ENCODE assay signal across 8 mouse cellular contexts in the genomic region with DNA sequence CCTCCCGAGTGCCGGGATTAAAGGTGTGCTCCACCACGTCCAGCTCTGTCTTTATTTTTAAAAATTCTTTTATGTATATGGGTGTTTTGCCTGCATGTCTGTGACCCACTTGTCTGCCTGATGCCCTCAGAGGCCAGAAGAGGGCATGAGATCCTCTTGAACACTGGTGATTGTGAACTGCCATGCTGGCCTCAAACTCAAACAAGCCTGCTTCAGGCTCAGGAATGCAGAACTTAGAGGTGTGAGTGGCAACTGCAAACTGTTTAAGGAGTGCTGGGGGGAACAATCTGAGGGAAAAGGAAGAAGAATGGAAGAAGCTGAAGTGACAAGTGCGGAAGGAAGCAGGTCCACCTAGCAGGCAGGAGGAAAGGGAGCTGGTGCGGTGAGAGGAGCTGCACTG. TPM values are rescaled to one million over a fixed set of nuclear protein-coding genes. Genes with fewer than 3 reads are reported as not detected.
DNase-seq lines count a peak whose midpoint lies in the region; ATAC-seq and TF ChIP-seq lines count a peak whose summit lies in the region.

No protein-coding gene starts in this region.

- dilution Hi-C loops in CH12.LX (cut with MboI; ENCODE audit: extremely low pct_ligation_motif_present, extremely low pct_unique_long_range_greater_than_20kb, low sequenced_read_pairs): no loop called here

- H3K4me3 ChIP-seq in CH12.LX (replicated peaks in 1 of 3; ENCODE audit: low read depth in 2 of 3, low read length in 2 of 3, poor library complexity in 1 of 3): peak overlapping the region in 1 of 3 experiments; percentile 3
- no peak overlapping the region for H3K4me3 ChIP-seq in lung, postnatal 0 days (ENCODE audit: low read depth, low read length)

- no peak for TF ChIP-seq POLR2A in CH12.LX (IDR thresholded peaks at IDR 0.05; ENCODE audit: low read depth, low read length)

- in situ Hi-C loops in CH12.LX (cut with MboI; ENCODE audit: low pct_ligation_motif_present, low pct_unique_long_range_greater_than_20kb, low sequenced_read_pairs): loop anchor here (5.0 to 25.0 kb wide), 3 partner anchors 39 to 424 kb away; partner anchors contain the start of genes Ccdc92, Rilpl1, Rilpl2 and Zfp664

- H3K79me2 ChIP-seq in CH12.LX (replicated peaks; ENCODE audit: control insufficient read depth, extremely low read depth, insufficient read depth, poor library complexity, severe bottlenecking): peaks cover 24% of the 10 kb centered on the region

- peaks cover 13 to 34% of the 10 kb centered on the region in 2 experiments for H3K4me1 ChIP-seq in CH12.LX (ENCODE audit: control insufficient read depth in 1 of 2, insufficient read depth in 2 of 2)
- H3K4me1 ChIP-seq in lung, postnatal 0 days (ENCODE audit: insufficient read depth, low read depth, low read length): no peaks in the 10 kb centered on the region; the same call in 1 of the 2 replicates

- peak overlapping the region; percentile 97 for H3K4me2 ChIP-seq in CH12.LX (ENCODE audit: insufficient read depth, low read depth, poor library complexity, severe bottlenecking)
- H3K4me2 ChIP-seq in lung, postnatal 0 days (replicated peaks; ENCODE audit: low read depth, low read length): no peak overlapping the region

- no peaks in the 10 kb centered on the region for H3K9me3 ChIP-seq in CH12.LX (replicated peaks; ENCODE audit: low read length)
- H3K9me3 ChIP-seq in lung, postnatal 0 days (ENCODE audit: low read length): no peaks in the 10 kb centered on the region

- TF ChIP-seq EP300 in CH12.LX (IDR thresholded peaks at IDR 0.05; ENCODE audit: low read length): no peak
- no peak; the same call in 1 of the 2 replicates for TF ChIP-seq EP300 in lung, postnatal 0 days (IDR thresholded peaks at IDR 0.05)

- WGBS in lung, postnatal 0 days: 69% methylated on average over 5 of the region's 5 CpGs

- peak overlapping the region; percentile 83 for H3K9ac ChIP-seq in CH12.LX (ENCODE audit: insufficient read depth, low read depth)
- no peak overlapping the region for H3K9ac ChIP-seq in lung, postnatal 0 days (replicated peaks; ENCODE audit: low read depth)

- peak; percentile 71 for TF ChIP-seq RAD21 in CH12.LX (IDR thresholded peaks at IDR 0.05; ENCODE audit: low read depth, low read length)

- DNase-seq in A20 (ENCODE audit: low read depth, low spot score) (peak; percentile 73), CH12.LX (ENCODE audit: extremely low read depth) (peak; percentile 64)
- peak; percentile 88 for DNase-seq in lung, postnatal 0 days (ENCODE audit: low spot score)
- DNase-seq in right cerebral cortex, postnatal 14 days: no peak
- no peak for DNase-seq in layer of hippocampus, postnatal 14 days (ENCODE audit: low spot score in 2 of 2)
- no peak for DNase-seq in adrenal gland, postnatal 10 days

- peak in 1 of 2 experiments; percentile 74; a peak in 2 of 4 replicates for TF ChIP-seq CTCF in CH12.LX (conservative IDR thresholded peaks at IDR 0.05 in 1 of 2, IDR thresholded peaks at IDR 0.05 in 1 of 2; ENCODE audit: low read depth in 2 of 2, low read length in 2 of 2)
- TF ChIP-seq CTCF in lung, postnatal 0 days (IDR thresholded peaks at IDR 0.05): peak; percentile 67

- H3K36me3 ChIP-seq in CH12.LX (replicated peaks in 1 of 2; ENCODE audit: control insufficient read depth in 1 of 2, insufficient read depth in 1 of 2, low read length in 1 of 2): peaks cover 4 to 12% of the 10 kb centered on the region in 2 experiments
- H3K36me3 ChIP-seq in lung, postnatal 0 days (ENCODE audit: insufficient read depth, low read length): no peaks in the 10 kb centered on the region

- H3K27ac ChIP-seq in CH12.LX (ENCODE audit: insufficient read depth, low read depth): peak overlapping the region; percentile 28; the same call in 1 of the 2 replicates
- peak overlapping the region; percentile 78 for H3K27ac ChIP-seq in lung, postnatal 0 days (ENCODE audit: low read length)

- ATAC-seq in hematopoietic stem cell, adult 5-6 weeks (replicated peaks in 1 of 2; ENCODE audit: insufficient read depth in 1 of 2, low FRiP score in 2 of 2, low TSS enrichment in 1 of 2, low read depth in 1 of 2, poor library complexity in 2 of 2, severe bottlenecking in 2 of 2): peak; percentile 41 to 42
- peak; percentile 27 for ATAC-seq in lung, postnatal 0 days
- ATAC-seq in activated CD4-positive, CD25-positive, alpha-beta regulatory T cell, adult 4 months: no peak

- no peaks in the 10 kb centered on the region for H3K27me3 ChIP-seq in CH12.LX (replicated peaks)
- no peaks in the 10 kb centered on the region for H3K27me3 ChIP-seq in lung, postnatal 0 days (replicated peaks; ENCODE audit: insufficient read depth, low read length)

TF ChIP-seq in CH12.LX, 34 proteins besides CTCF, POLR2A, EP300 and RAD21:
- no peak for TF ChIP-seq NRF1 (IDR thresholded peaks at IDR 0.05; ENCODE audit: low read depth, low read length)
- TF ChIP-seq MXI1 (IDR thresholded peaks at IDR 0.05; ENCODE audit: low read depth, low read length): peak; percentile 35; the same call in 1 of the 2 replicates
- TF ChIP-seq TBP (conservative IDR thresholded peaks at IDR 0.05; ENCODE audit: low read depth, low read length): no peak
- TF ChIP-seq HCFC1 (IDR thresholded peaks at IDR 0.05; ENCODE audit: low read depth, low read length): 0 out of 2 replicates have a peak, but pooled peaks have one; percentile 10
- no peak for TF ChIP-seq MEF2A (IDR thresholded peaks at IDR 0.05; ENCODE audit: borderline replicate concordance, low read depth, low read length)
- no peak for TF ChIP-seq MAX (IDR thresholded peaks at IDR 0.05; ENCODE audit: low read length)
- TF ChIP-seq MYC (IDR thresholded peaks at IDR 0.05; ENCODE audit: low read depth, low read length): peak; percentile 31; the same call in 1 of the 2 replicates
- TF ChIP-seq ZKSCAN1 (IDR thresholded peaks at IDR 0.05; ENCODE audit: borderline replicate concordance, low read depth, low read length): no peak
- no peak for TF ChIP-seq ETS1 (conservative IDR thresholded peaks at IDR 0.05; ENCODE audit: low read depth, low read length)
- TF ChIP-seq POLR2AphosphoS2 (IDR thresholded peaks at IDR 0.05; ENCODE audit: low read depth, low read length): no peak
- TF ChIP-seq UBTF (IDR thresholded peaks at IDR 0.05; ENCODE audit: low read depth, low read length): no peak
- no peak for TF ChIP-seq IRF4 (IDR thresholded peaks at IDR 0.05; ENCODE audit: low read depth, low read length)
- no peak for TF ChIP-seq CHD1 (IDR thresholded peaks at IDR 0.05; ENCODE audit: low read depth, low read length)
- TF ChIP-seq SMC3 (IDR thresholded peaks at IDR 0.05; ENCODE audit: low read depth, low read length): peak; percentile 79
- no peak for TF ChIP-seq SIN3A (IDR thresholded peaks at IDR 0.05; ENCODE audit: low read length)
- TF ChIP-seq ZC3H11A (IDR thresholded peaks at IDR 0.05; ENCODE audit: low read depth, low read length): no peak

RNA-seq across cellular contexts. Expression of gene Kmt5a, which starts 1.5 kb away (rescaled TPM):
- 55.3 and 64.6 TPM in 2 replicates for total RNA-seq in CH12.LX (2012; rRNA removed)
- 60.9 and 62.8 TPM in 2 replicates for total RNA-seq in CH12.LX (2014; rRNA removed)
- polyA plus RNA-seq in CH12.LX (2012; ENCODE audit: insufficient read length, low read depth): 151 and 154 TPM in 2 replicates
- 99.1 and 120 TPM in 2 replicates for total RNA-seq in hematopoietic stem cell, adult 5-6 weeks (2017)
- 18.0 and 21.9 TPM in 2 replicates for polyA plus RNA-seq in lung, postnatal 0 days (2015; fragmentation: Nextera tagmentation; extraction: Ambion mirVana)
- 10 to 100 TPM; 23.4 to 26.8 TPM for polyA plus RNA-seq in activated CD4-positive, CD25-positive, alpha-beta regulatory T cell, adult 4 months (2017; shearing (Covaris generic))
- total RNA-seq in layer of hippocampus, postnatal 14 days (2021): 10 to 100 TPM; 48.1 to 60.6 TPM
- 100 to 1,000 TPM; 105 to 109 TPM for total RNA-seq in adrenal gland, postnatal 10 days (2021)

RNA-seq across cellular contexts. Expression of gene Sbno1, which starts 12.4 kb away (rescaled TPM):
- 38.3 and 44.2 TPM in 2 replicates for total RNA-seq in CH12.LX (2012; rRNA removed)
- total RNA-seq in CH12.LX (2014; rRNA removed): 32.4 and 35.0 TPM in 2 replicates
- 48.5 and 52.3 TPM in 2 replicates for polyA plus RNA-seq in CH12.LX (2012; ENCODE audit: insufficient read length, low read depth)
- 233 and 245 TPM in 2 replicates for total RNA-seq in hematopoietic stem cell, adult 5-6 weeks (2017)
- polyA plus RNA-seq in lung, postnatal 0 days (2015; fragmentation: Nextera tagmentation; extraction: Ambion mirVana): 46.5 and 58.0 TPM in 2 replicates
- polyA plus RNA-seq in activated CD4-positive, CD25-positive, alpha-beta regulatory T cell, adult 4 months (2017; shearing (Covaris generic)): 100 to 1,000 TPM; 135 to 152 TPM
- total RNA-seq in layer of hippocampus, postnatal 14 days (2021): 100 to 1,000 TPM; 133 to 135 TPM
- 10 to 100 TPM; 71.7 to 90.6 TPM for total RNA-seq in adrenal gland, postnatal 10 days (2021)

RNA-seq across cellular contexts. Expression of gene Rilpl2, which starts 39.9 kb away (rescaled TPM):
- total RNA-seq in CH12.LX (2012; rRNA removed) (393 and 482 TPM in 2 replicates), CH12.LX (2014; rRNA removed) (415 and 425 TPM in 2 replicates)
- polyA plus RNA-seq in CH12.LX (2012; ENCODE audit: insufficient read length, low read depth): 354 and 405 TPM in 2 replicates
- total RNA-seq in hematopoietic stem cell, adult 5-6 weeks (2017): 45.7 and 62.1 TPM in 2 replicates
- 31.5 and 32.7 TPM in 2 replicates for polyA plus RNA-seq in lung, postnatal 0 days (2015; fragmentation: Nextera tagmentation; extraction: Ambion mirVana)
- polyA plus RNA-seq in activated CD4-positive, CD25-positive, alpha-beta regulatory T cell, adult 4 months (2017; shearing (Covaris generic)): 10 to 100 TPM; 69.3 to 73.3 TPM
- 10 to 100 TPM; 23.1 to 24.1 TPM for total RNA-seq in layer of hippocampus, postnatal 14 days (2021)
- total RNA-seq in adrenal gland, postnatal 10 days (2021): 10 to 100 TPM; 20.4 to 21.0 TPM

RNA-seq across cellular contexts. Expression of gene Snrnp35, which starts 44.7 kb away (rescaled TPM):
- 23.3 and 27.4 TPM in 2 replicates for total RNA-seq in CH12.LX (2012; rRNA removed)
- 13.9 and 14.9 TPM in 2 replicates for total RNA-seq in CH12.LX (2014; rRNA removed)
- polyA plus RNA-seq in CH12.LX (2012; ENCODE audit: insufficient read length, low read depth): 29.0 and 36.3 TPM in 2 replicates
- 4.8 and 7.4 TPM in 2 replicates for total RNA-seq in hematopoietic stem cell, adult 5-6 weeks (2017)
- polyA plus RNA-seq in lung, postnatal 0 days (2015; fragmentation: Nextera tagmentation; extraction: Ambion mirVana): 11.7 and 12.8 TPM in 2 replicates
- polyA plus RNA-seq in activated CD4-positive, CD25-positive, alpha-beta regulatory T cell, adult 4 months (2017; shearing (Covaris generic)): 10 to 100 TPM in 1 of 2 experiments, 1 to 10 TPM in 1; 5.0 to 12.3 TPM
- total RNA-seq in layer of hippocampus, postnatal 14 days (2021): 10 to 100 TPM; 19.7 to 22.3 TPM
- 10 to 100 TPM; 16.1 to 18.7 TPM for total RNA-seq in adrenal gland, postnatal 10 days (2021)

Comparison
In these comparisons a context has a peak if more than half of its experiments do, and no peak if none do; other contexts are left out.
1. DNase-seq: peak in A20 (single experiment), CH12.LX (single experiment) and lung, postnatal 0 days (single experiment); none in right cerebral cortex, postnatal 14 days (single experiment), layer of hippocampus, postnatal 14 days (0 of 2) and adrenal gland, postnatal 10 days (single experiment).